Mouse (Mus musculus) frontal cortex, postnatal 14 days (tissue): ENCODE measurements at regions not wholly inside any gene's neighbourhood (a gene's known extent, or its start where the extent isn't known, plus 50 kb on each side); places are given as distances from the start of the nearest gene placed in this dataset.

Experiments used
- DNase-seq, 2 experiments: peaks; one replicate each; pipeline ENCODE4 v3.0.0; 2022; ENCODE audit warnings: low spot score in 2 of 2

DNA sequence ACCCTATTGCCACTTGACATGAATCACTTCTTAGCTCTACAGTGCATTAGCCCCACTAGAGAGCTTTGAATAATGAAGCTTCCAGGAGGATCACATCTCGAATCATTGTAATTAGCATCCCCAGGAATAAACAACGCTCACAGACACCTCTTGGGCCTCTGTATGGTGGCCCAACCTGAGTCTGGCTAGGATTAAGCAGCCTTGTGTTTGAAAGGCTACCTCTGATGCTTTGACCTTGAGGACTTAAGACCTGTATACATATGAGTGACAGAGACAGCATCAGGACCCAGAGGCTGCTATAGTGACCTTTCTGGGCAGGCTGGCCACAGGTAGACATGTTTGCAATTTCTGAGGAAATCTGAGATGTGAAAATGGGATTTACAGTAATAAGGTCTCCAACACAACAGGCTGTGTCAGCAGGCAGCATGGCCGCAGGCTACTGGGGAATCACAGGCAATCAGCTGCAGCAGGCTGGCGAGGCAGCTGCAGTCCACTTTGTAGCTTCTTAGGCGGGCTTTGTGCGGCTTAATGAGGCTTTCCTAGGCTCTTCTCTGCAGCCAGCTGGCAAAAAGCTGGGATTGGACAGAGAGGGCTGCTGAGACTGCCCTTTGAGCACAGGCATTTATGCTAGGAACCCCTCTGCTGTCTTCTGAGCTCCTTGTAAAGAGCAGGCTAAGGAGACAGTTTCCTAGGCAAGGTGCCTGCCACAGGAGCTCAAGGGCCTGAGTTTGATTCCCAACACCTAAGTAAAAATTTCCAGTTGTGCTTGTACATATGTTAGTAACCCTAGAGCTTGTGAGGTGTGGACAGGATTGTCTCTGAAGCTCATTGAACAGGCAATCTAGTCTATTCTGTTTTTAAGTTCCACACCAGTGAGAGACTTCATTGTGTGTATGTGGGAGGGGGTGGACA lies 768.1 kb upstream of the Auts2 start:
- DNase-seq: peak; percentile 42 to 44

DNA sequence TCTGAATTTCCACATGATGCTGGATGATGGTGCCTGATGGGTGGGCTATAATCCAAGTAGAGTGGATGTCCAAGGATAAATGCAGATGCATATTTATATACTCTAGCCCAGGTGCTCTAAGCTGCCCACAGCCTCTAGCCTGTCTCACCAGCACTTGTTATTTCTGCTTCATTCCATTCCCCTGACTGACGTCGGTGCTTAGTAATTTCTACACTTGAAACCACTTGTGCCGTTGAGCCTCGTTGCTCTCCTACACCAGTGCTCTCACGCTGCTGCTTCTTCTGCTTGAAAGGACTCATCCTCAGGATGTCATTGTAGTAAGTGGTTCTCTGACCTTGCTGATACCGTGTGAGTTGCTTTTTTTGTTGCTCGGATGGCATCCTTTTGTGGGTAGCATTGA lies 724.7 kb upstream of the Auts2 start:
- no peak for DNase-seq

DNA sequence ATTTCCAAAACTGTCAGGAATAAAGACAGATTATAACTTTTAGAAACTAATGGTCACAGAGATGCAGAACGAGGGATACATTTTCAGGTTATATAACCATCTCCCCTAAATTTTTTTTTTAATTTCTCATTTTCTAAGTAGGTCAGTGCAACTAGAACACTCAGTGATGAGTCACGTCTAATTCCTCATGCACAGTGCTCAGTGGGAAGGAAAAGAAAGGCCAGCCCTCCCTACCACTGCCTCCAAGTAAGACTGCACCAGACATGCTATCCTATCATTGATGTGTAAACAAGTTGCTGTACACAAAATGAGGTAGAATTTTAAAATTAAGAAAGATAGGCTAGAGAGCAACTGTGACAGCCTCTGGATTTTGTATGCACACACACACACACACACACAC lies 724.2 kb upstream of the Auts2 start:
- no peak for DNase-seq

DNA sequence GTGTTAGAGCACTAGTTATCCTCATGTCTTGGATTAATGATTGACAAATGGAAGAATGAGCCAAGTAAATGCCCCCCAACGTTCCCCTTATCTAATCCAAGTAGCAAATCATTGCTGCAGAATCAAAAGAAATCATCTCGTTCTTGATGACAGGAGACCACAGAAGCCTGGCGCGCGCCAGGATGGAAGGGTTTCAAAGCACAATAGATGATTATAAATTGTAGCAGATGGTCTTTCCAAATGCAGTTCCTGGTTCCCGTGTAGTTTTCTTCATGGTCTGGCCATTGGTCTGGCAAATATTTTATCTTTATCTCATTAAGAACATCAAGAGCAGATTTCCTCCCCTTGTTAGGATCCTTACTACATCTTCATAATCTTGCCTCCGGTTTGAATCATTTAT lies 721.8 kb upstream of the Auts2 start:
- DNase-seq: no peak

DNA sequence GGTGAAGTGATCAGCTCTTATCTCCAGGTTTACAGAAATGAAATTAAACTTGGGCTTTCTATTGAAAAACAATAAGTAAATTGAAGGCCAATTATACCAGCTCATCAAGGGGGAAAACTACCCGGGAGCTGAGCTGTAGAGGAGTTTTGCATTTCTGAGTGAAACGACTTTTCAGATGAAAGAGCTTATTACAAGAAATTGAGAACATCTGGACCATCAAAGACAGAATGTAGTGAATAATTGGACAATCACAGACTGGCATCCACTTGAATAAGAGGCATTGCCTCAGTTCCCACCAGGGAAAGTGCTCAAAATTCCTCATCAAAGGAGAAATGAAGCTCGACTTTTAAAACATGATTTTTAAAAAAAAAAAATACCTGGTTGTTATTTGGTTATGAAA lies 675.7 kb upstream of the Auts2 start:
- no peak for DNase-seq

DNA sequence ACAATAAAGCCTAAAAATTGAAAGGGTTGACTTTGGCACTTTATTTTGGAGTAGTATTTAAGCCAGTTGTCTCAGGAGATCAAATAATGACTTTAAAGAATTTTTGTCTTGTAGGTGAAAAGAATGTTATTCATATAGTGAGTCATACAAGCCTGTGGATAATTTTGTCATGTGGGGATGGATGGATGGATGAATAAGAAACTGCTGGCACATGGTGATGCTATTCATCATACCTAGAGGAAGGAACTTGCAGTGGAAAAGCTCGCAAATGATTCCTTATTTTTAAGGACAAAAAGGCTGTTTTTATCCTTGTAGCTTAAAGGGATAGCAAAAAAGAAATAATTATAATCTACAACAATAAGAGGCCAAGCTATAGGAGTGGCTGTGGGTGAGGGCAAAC lies 655.4 kb upstream of the Auts2 start:
- DNase-seq: no peak

DNA sequence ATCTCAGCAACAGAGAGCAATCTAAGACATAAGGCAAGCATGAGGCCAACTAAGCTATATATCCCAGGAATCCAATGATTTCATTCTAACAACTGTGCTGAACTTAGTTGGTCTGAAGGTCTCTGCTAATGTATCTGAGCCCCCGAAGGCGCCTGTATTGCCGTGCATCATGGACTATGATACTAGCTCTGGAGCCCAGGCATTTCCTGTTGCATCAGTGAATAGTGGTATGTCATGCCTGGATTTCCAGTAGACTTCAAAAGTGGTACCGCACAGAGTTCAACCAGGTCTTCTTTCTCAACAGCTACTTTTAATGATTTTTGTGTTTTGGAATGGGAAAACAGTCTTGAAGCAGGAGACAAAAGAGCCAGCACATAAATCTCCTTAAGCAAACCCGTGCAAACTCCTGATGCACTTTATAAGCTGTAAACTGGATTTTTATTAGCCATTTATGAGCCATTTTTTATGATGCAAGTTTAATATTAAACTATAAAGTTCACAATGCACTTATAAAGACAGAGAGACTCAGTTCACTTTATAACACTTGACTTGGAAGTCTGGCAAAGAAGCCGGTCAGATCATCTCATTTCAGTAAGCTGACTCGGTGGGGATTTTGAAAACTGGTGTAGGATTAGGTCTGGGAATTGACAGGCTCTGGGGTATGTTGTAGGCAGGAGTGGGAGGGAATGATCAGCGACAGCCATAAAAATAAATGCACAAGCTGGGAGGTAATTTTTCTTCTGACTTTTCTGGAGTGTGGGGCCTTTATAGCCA lies 646.8 kb upstream of the Auts2 start:
- no peak for DNase-seq

DNA sequence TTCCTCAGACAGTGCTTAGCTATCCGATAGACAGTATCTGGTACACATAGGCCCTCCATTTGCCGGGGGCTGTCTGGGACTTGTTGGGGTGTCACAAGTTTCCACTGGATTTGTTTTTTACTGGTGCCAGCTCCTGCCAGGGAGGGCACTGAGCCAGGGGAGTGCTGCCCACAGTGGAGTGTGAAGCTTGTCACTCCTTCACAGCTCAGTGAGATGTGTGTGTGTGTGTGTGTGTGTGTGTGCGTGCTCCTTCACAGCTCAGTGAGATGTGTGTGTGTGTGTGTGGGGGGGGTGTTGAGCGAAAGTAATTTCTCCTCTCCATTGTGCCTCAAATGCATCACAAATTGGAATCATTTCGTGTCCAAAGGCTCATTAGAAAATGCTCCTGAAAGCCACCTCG lies 632.5 kb upstream of the Auts2 start:
- peak; percentile 14 to 19 for DNase-seq

DNA sequence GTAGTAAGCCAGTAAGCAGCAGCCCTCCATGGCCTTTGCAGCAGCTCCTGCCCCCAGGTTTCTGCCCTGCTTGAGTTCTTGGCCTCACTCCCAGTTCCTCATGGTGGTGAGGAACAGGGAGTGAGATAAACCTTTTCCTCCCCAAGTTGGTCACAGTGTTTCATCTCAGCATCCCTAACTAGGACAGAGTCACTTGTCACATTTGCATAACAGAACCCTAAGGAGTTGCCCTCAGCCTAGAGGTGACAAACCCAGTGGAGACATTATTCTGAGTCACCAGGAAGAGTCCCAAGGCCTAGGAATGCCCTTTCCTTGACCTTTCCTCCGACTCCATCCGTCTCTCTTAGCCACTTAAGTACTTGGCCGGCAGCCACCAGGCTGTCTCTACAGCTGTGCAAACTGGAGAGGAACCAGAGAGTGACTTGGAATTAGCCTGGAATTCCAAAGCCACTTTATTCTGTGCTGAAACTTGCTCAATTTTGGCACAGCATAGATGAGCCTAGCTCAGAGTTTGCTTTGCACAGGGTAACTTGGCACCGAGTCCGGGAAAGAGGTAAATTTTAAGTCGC lies 630.1 kb upstream of the Auts2 start:
- peak; percentile 15 to 20 for DNase-seq

DNA sequence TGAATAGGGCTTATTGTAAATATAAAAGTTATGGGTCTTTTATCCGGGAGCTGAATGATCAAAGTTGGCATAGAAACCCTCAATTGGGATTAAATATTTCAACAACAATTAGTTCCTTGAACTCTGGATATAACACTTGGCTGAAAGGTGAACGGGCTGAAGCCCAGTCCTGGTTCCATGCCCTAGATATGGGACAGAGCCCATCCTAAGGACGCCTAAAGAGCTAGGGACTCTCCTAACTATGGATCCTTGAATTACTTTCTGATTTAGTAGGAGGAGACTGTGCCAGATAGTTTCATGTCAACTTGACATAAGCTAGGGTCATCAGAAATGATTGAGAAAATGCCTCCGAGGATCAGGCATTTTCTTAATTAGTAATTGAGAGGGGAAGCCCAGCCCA lies 629.5 kb upstream of the Auts2 start:
- DNase-seq: no peak

DNA sequence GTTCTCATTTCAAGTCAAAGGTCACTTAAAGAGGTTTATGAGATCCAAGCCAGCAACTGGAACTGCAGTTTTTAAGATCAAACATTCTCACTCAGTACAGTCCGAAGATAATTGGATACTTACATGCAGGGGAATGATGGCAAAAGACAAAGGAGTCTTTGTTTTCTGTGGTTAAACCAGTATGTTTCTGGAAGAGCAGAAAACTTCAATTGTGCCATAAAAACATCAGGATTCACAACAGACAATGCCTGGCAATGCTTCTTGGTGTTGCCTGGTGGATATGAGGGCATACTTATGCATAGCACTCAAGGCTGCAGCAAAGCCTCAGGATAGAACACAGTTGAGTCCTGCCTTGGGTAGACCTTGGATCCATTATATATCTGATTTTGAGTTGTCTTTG lies 628.1 kb upstream of the Auts2 start:
- DNase-seq: no peak

DNA sequence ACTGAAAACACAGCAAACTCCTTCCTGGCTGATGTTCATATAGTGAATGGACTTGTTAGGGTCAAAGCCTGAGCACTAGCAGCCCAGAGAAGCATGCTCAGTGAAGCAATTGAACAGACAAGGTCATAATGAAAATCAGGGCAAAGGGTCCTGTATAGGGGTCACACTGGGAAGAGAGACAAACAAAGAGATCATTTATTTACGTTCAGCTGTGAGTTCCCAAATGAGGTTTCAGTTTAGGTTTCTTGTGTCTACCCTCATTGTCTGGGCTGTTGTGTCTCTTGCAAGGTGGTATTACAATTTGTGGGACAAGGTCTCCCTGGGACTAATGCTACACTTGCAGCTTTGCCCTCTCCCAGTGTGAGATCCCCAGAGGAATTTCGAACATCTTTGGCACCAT lies 624.4 kb upstream of the Auts2 start:
- DNase-seq: no peak

DNA sequence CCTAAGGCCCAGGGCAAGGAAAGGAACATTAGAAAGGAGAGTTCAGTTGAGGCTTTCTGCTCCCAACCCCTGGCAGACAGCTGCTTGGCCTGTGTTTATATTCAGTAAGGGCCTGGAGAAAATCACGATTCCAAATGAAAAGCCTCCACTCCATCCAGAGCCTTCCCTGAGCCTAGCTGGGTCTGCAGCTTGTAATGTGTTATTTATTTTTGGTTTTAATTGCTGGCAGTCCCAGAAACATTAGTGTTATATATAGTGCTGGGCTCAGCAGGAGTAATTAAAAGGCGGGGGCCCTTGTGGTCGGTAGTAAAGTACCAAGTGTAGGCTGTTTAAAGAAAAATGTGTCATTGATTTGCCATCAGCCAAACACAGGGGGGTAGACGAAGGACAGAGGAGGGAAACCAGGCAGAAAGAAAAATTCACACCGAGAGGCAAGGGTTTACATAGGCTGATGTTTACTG lies 623.9 kb upstream of the Auts2 start:
- DNase-seq: no peak

DNA sequence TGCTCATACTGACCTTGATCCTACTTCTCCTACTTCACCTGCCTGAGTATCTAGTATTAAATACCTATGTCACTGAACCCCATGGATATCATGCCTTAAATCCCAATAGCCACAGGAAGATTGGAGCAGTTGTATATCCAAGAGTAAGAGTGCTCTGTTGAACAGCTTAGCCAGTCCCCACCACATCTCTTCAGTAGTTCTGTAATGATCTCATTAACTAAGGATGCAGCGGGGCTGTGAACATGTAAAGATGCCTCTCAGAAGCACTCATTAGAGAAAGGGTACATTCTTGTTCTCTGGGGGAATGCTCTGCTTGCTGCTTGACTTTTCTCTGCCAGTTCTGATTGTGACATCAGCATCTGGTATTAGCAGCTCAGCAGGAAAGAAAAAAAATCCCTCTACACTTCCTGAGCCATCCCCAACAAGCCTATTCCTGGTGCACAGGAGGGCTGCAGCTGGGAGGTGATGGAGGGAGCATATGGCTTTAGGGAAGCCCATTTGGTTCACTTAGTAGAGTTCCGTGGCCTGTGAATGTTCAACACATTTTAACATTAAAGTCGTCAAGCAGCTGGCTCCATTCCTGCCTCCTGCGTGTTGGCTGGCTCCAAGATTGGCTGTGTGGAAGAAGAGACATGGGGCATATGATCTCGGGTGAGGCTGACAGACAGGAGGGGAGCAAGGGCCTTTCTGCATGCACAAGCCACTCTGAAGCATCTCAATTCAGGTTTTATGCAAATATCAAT lies 613.1 kb upstream of the Auts2 start:
- DNase-seq: peak; percentile 25 to 30

DNA sequence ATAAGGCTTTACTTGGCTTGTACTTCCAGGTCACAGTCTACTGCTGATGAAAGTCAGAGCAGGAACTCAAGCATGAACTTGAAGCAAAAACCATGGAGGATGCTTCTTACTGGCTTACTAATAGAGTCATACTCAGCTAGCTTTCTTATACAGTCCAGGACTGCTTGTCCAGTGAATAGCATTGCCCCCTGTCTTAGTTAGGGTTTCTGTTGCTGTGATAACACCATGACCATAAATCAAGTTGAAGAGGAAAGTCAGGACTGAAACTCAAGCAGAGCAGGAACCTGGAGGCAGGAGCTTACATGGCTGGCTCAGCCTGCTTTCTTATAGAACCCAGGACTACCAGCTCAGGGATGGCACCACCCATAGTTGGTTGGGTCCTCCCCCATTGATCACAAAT lies 602.9 kb upstream of the Auts2 start:
- DNase-seq: no peak

DNA sequence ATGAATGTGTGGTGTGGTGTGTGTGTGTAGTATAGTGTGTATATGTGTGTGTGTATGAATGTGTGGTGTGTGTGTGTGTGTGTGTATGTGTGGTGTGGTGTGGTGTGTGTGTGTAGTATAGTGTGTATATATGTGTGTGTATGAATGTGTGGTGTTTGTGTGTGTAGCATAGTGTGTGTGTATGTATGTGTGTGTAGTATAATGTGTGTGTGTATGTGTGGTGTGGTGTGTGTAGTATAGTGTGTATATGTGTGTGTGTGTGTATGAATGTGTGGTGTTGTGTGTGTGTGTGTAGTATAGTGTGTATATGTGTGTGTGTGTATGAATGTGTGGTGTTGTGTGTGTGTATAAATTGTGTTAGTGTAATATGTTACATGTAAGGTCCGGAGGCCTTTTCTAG lies 600.5 kb upstream of the Auts2 start:
- DNase-seq: no peak

DNA sequence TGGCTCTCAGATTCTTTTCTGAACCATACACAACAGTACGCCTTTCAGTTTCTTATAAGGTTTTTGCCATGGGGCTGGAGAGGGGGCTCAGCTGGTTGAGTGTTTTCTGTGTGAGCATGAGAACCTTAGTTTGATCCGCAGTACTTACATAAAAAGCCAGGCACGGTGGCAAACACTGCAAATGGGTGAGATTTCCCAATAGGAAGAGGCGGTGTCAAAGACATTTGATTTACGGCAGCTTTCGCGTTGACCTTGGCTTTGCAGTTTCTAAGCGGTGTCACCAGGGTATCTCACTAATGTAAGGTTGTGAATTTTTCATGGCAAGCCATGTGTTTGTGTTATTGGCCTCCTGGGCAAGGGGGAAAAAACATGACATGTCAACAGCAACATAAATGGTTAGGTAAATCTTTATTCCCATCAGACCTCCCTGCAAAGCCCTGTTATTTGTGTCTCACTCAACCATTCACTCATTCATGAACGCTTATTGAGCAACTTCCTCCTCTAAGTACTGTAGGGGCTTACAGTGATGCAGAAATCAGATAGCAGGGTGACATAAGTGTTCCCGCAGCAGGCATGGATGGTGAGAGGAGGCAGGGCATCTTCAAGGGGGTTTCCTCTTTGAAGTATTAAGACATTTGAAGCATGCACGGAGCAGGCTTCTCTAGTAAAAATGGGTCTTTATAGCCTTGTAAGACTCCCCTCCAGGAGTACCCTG lies 599.4 kb upstream of the Auts2 start:
- DNase-seq: no peak

DNA sequence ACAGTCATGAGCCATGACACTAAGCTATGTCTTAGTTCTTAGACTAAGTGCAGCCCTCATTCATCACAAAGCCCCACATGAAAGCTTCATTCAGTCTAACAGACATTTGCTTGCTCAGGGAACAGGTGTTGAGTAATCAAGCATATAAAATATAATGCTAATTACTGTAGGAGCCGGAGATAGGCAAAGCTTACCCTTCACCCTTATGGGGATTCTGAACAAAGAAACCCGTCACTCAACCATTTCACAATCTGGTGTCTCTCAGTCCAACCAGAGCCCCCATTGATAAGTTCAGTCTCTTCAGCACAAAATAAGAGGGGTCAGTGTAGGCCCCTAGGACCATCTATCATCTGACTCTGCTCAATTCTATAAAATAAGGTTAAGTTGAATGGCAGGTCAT lies 587.9 kb upstream of the Auts2 start:
- DNase-seq: no peak

DNA sequence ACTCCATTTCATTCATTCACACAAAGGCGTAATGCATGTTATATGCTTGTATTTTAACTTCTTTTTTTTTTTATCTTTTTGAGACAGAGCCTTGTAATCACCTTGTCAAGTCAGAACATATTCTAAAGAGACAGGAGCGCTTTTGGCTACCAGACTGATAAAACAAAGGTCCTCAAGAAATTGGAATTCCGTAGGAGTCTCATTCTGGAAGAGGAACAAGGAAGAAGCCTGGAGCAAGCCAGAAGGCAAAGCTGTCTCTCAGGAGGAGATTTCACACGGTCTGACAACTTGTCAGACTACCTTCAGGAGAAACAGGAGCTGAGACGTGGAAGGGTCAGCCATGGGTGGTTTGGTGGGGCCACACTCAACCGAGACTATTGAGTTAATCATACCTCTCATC lies 587.2 kb upstream of the Auts2 start:
- DNase-seq: no peak

DNA sequence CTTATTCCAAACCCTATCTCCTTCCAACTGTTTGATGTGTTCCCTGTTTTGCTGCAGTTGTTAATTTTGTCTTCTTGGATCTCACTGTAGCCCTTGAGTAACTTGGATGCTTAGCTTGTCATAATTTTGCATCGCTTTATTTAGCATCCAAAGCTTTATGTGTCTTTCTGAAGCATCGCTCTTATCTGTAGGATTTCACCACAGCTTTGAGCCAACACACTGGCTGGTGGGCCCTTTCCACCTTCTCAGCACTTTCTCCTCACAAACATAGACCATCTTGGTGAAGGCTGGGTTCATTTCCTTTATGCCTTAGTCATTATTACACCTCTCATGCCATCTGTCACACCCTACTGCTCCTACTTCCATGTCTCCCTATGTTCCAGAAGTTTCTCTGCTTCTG lies 581.1 kb upstream of the Auts2 start:
- no peak for DNase-seq

DNA sequence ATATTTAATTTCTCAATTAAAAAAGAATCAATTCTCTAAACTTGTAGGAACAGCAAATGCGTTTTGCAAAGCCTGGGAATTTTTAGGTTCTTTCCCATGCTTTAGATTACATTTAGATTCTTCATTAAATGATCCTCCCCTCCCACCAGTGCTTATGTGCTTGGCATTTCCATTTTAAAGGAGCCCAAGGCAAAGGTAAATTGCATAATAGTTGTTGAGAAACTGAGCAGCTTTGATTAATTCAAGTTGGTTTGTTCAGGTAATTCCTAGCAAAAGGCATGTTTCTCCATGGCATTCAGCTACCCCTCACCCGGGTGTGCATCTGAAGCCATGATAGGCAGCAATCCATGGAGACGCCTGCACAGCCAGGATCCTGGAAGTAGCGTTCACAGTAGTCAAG lies 570.8 kb upstream of the Auts2 start:
- no peak for DNase-seq
